In the genomic region with DNA sequence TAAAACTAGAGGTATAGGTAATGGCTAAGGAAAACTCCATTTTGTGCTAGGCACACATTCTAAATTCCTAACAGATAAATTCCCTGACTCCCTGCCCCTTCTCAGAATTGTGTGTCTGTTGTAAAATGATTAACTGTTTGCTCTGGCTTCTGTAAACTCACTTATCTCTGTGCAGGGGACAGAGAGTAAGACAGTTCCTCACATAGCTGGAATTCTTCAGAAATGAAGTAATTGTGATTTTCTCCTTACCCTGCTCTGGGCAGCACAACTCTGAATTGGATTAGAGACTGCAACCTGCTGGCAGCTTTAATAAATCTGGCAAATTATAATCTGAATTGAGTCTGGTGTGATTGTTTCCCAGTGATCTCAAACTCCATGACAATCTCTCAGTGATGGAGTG, we compare ENCODE assay signal across 13 mouse cellular contexts. TPM values are rescaled to one million over a fixed set of nuclear protein-coding genes. Genes with fewer than 3 reads are reported as not detected.
A peak's percentile ranks its signal among the peaks of the same experiment; 100 is the strongest.
ATAC-seq lines count a peak whose summit lies in the region.
"Not testable (repeated sequence)": the region's sequence is repeated elsewhere in the genome, so short reads cannot be mapped to it uniquely, and the experiment has no call there.
"Had no signal": no experiment of that assay in that cellular context is flagged by ENCODE, and none has a peak within 500 bp of the region (broad histone marks: within the 10 kb centered on the region; RNA-seq: fewer than 3 reads in every experiment).

No protein-coding gene starts in this region.

- H3K36me3 ChIP-seq in heart, embryonic 16.5 days (ENCODE audit: control insufficient read depth, insufficient read depth); intestine, embryonic 16.5 days (ENCODE audit: control insufficient read depth, insufficient read depth, low read length); liver, embryonic 12.5 days; liver, embryonic 15.5 days (replicated peaks); lung, embryonic 15.5 days; stomach, embryonic 14.5 days (ENCODE audit: control insufficient read depth, insufficient read depth, low read length): not testable (repeated sequence)

- not testable (repeated sequence) for H3K4me1 ChIP-seq in heart, embryonic 16.5 days (ENCODE audit: control insufficient read depth, insufficient read depth, low read length); intestine, embryonic 16.5 days (ENCODE audit: control insufficient read depth, insufficient read depth, low read length); liver, embryonic 12.5 days; liver, embryonic 15.5 days (replicated peaks); lung, embryonic 15.5 days; stomach, embryonic 14.5 days (ENCODE audit: control insufficient read depth, insufficient read depth, low read length)

- H3K9ac ChIP-seq in heart, embryonic 16.5 days (ENCODE audit: low read length); intestine, embryonic 16.5 days (ENCODE audit: low read depth, low read length); liver, embryonic 12.5 days; liver, embryonic 15.5 days; lung, embryonic 15.5 days; stomach, embryonic 14.5 days (replicated peaks; ENCODE audit: low read depth, low read length): not testable (repeated sequence)

- ATAC-seq in heart, embryonic 16.5 days (replicated peaks; ENCODE audit: extremely low read depth, insufficient read depth, low FRiP score): 0 out of 2 replicates have a peak, but pooled peaks have one; percentile 28
- peak; percentile 69; the same call in 1 of the 2 replicates for ATAC-seq in intestine, embryonic 16.5 days
- peak; percentile 62 for ATAC-seq in liver, embryonic 12.5 days
- peak; percentile 60; the same call in 1 of the 2 replicates for ATAC-seq in liver, embryonic 15.5 days (ENCODE audit: insufficient read depth)
- 0 out of 2 replicates have a peak, but pooled peaks have one; percentile 52 for ATAC-seq in lung, embryonic 15.5 days (ENCODE audit: borderline replicate concordance, extremely low read depth, low FRiP score, low TSS enrichment)
- 0 out of 2 replicates have a peak, but pooled peaks have one; percentile 33 for ATAC-seq in stomach, embryonic 14.5 days (ENCODE audit: insufficient number of reproducible peaks, insufficient read depth, low FRiP score, low read depth)

- not testable (repeated sequence) for H3K9me3 ChIP-seq in heart, embryonic 16.5 days (replicated peaks; ENCODE audit: control insufficient read depth, low read length); intestine, embryonic 16.5 days (ENCODE audit: control insufficient read depth, low read length); liver, embryonic 12.5 days (replicated peaks); liver, embryonic 15.5 days (replicated peaks); lung, embryonic 15.5 days; stomach, embryonic 14.5 days (ENCODE audit: control insufficient read depth, low read depth, low read length)

- not testable (repeated sequence) for H3K4me3 ChIP-seq in heart, embryonic 16.5 days (ENCODE audit: low read length); intestine, embryonic 16.5 days (ENCODE audit: low read length); liver, embryonic 12.5 days; liver, embryonic 15.5 days (replicated peaks); lung, embryonic 15.5 days; stomach, embryonic 14.5 days (ENCODE audit: low read depth, low read length)

- not testable (repeated sequence) for H3K27me3 ChIP-seq in heart, embryonic 16.5 days (ENCODE audit: control insufficient read depth, insufficient read depth, low read length); intestine, embryonic 16.5 days (replicated peaks; ENCODE audit: control insufficient read depth, insufficient read depth, low read length); liver, embryonic 12.5 days (replicated peaks); liver, embryonic 15.5 days; lung, embryonic 15.5 days; stomach, embryonic 14.5 days (ENCODE audit: control insufficient read depth, insufficient read depth, low read length)

- H3K27ac ChIP-seq in heart, embryonic 16.5 days (ENCODE audit: low read length); intestine, embryonic 16.5 days (ENCODE audit: low read length); liver, embryonic 12.5 days; liver, embryonic 15.5 days (replicated peaks); lung, embryonic 15.5 days; stomach, embryonic 14.5 days (ENCODE audit: low read length): not testable (repeated sequence)

- H3K4me2 ChIP-seq in heart, embryonic 16.5 days (ENCODE audit: low read depth, low read length); intestine, embryonic 16.5 days (ENCODE audit: low read depth, low read length); liver, embryonic 12.5 days; liver, embryonic 15.5 days; lung, embryonic 15.5 days; stomach, embryonic 14.5 days (replicated peaks; ENCODE audit: low read depth, low read length): not testable (repeated sequence)

RNA-seq across cellular contexts. Expression of gene Selenbp2, which starts 17.2 kb away (rescaled TPM):
- 4.0 and 4.3 TPM in 2 replicates for polyA plus RNA-seq in heart, embryonic 16.5 days (2015; fragmentation: Nextera tagmentation; extraction: Ambion mirVana)
- 7.0 and 7.1 TPM in 2 replicates for polyA plus RNA-seq in intestine, embryonic 16.5 days (2015; fragmentation: Nextera tagmentation; extraction: Ambion mirVana)
- 3.0 and 3.3 TPM in 2 replicates for polyA plus RNA-seq in liver, embryonic 12.5 days (2016; fragmentation: Nextera tagmentation; extraction: Ambion mirVana)
- 69.0 and 92.7 TPM in 2 replicates for polyA plus RNA-seq in liver, embryonic 15.5 days (2015; fragmentation: Nextera tagmentation; extraction: Ambion mirVana)
- polyA plus RNA-seq in lung, embryonic 15.5 days (2015; fragmentation: Nextera tagmentation; extraction: Ambion mirVana): 7.5 and 8.5 TPM in 2 replicates
- polyA plus RNA-seq in stomach, embryonic 14.5 days (2014; fragmentation: Nextera tagmentation; extraction: Ambion mirVana): 2.6 and 3.0 TPM in 2 replicates
- polyA plus RNA-seq: C2C12; CD4-positive, CD25-positive, alpha-beta regulatory T cell, adult 4 months; embryonic facial prominence, embryonic 12.5 days; forebrain, embryonic 11.5 days; forebrain, embryonic 14.5 days; frontal cortex, adult 2 months; hindbrain, embryonic 12.5 days had no signal

RNA-seq across cellular contexts. Expression of gene Tuft1, which starts 51.9 kb away (rescaled TPM):
- 6.4 and 7.0 TPM in 2 replicates for polyA plus RNA-seq in heart, embryonic 16.5 days (2015; fragmentation: Nextera tagmentation; extraction: Ambion mirVana)
- 11.6 and 12.5 TPM in 2 replicates for polyA plus RNA-seq in intestine, embryonic 16.5 days (2015; fragmentation: Nextera tagmentation; extraction: Ambion mirVana)
- polyA plus RNA-seq in liver, embryonic 12.5 days (2016; fragmentation: Nextera tagmentation; extraction: Ambion mirVana): 5.4 and 7.5 TPM in 2 replicates
- 10.9 and 12.6 TPM in 2 replicates for polyA plus RNA-seq in liver, embryonic 15.5 days (2015; fragmentation: Nextera tagmentation; extraction: Ambion mirVana)
- polyA plus RNA-seq in lung, embryonic 15.5 days (2015; fragmentation: Nextera tagmentation; extraction: Ambion mirVana): 10.4 and 11.6 TPM in 2 replicates
- polyA plus RNA-seq in stomach, embryonic 14.5 days (2014; fragmentation: Nextera tagmentation; extraction: Ambion mirVana): 13.2 and 13.3 TPM in 2 replicates
